Mouse (Mus musculus) hindbrain, embryonic 16.5 days (tissue): ENCODE measurements around the gene Fastkd5. TPM values are rescaled to one million over a fixed set of nuclear protein-coding genes. Genes with fewer than 3 reads are reported as not detected.
A peak's percentile ranks its signal among the peaks of the same experiment; 100 is the strongest.

Source experiments
- ATAC-seq: fragments of 200-750 bp; cut with Nextera tagmentation; 2 replicates; pipeline ENCODE4 v1.8.0; 2017; ENCODE audit warnings: moderate TSS enrichment, moderate library complexity
- H3K27ac ChIP-seq: fragments of 300-500 bp; sonication (generic); 2 replicates; pipeline ENCODE4 v1.5.1; 2014; ENCODE audit warnings: low read depth, mild to moderate bottlenecking, control low read depth, low read length, moderate library complexity
- H3K27me3 ChIP-seq: fragments of 300-500 bp; sonication (generic); replicated peaks from 2 replicates; pipeline ENCODE4 v1.6.1; 2014; ENCODE audit warnings: low read length; ENCODE audit not compliant: control insufficient read depth, insufficient read depth
- H3K36me3 ChIP-seq: fragments of 300-500 bp; sonication (generic); 2 replicates; pipeline ENCODE4 v1.6.1; 2014; ENCODE audit warnings: mild to moderate bottlenecking, low read length, moderate library complexity, mixed read lengths; ENCODE audit not compliant: control insufficient read depth, insufficient read depth
- H3K4me1 ChIP-seq: fragments of 300-500 bp; sonication (generic); 2 replicates; pipeline ENCODE4 v1.6.1; 2014; ENCODE audit warnings: low read depth, low read length; ENCODE audit not compliant: control insufficient read depth, insufficient read depth
- H3K4me2 ChIP-seq: fragments of 300-500 bp; sonication (generic); 2 replicates; pipeline ENCODE4 v1.6.1; 2014; ENCODE audit warnings: mild to moderate bottlenecking, low read length, control low read depth, moderate library complexity
- H3K4me3 ChIP-seq: fragments of 300-500 bp; sonication (generic); 2 replicates; pipeline ENCODE4 v1.5.1; 2014; ENCODE audit warnings: mild to moderate bottlenecking, low read length, control low read depth, moderate library complexity
- H3K9ac ChIP-seq: fragments of 300-500 bp; sonication (generic); 2 replicates; pipeline ENCODE4 v1.6.1; 2014; ENCODE audit warnings: low read depth, mild to moderate bottlenecking, control low read depth, low read length, moderate library complexity
- H3K9me3 ChIP-seq: fragments of 300-500 bp; sonication (generic); 2 replicates; pipeline ENCODE4 v1.6.1; 2014; ENCODE audit warnings: mild to moderate bottlenecking, low read length, moderate library complexity; ENCODE audit not compliant: control insufficient read depth
- WGBS: fragments of 180-500 bp; shearing (Covaris S2); extraction: QIAGEN DNeasy Blood & Tissue Kit; methylation state at CpG from one replicate; pipeline ENCODE4 v1.1.7; 2014; 5-methylcytosine and 5-hydroxymethylcytosine counted together
- polyA plus RNA-seq: library from polyadenylated mRNA; unstranded; fragments of >200 nt; fragmentation: Nextera tagmentation; extraction: Ambion mirVana; gene quantifications from 2 replicates; pipeline ENCODE4 v1.2.1, GENCODE M21; 2015

Gene Fastkd5
- polyA plus RNA-seq, 1 experiment from 2014 or later = 9.7 TPM

GRCm38 (mm10) chr2:130638101-130638611 is 8.3 kb upstream of the Fastkd5 start:
- Histone ChIP-seq H3K27me3 (peaks cover 36% of the 10 kb centered on the region), H3K36me3 (peaks cover 9% of the 10 kb centered on the region; the same call in 1 of the 2 replicates), H3K27ac (no peak overlapping the region), H3K9me3 (no peaks in the 10 kb centered on the region), H3K4me3 (no peak overlapping the region), H3K4me1 (peaks cover 35% of the 10 kb centered on the region), H3K4me2 (no peak overlapping the region), H3K9ac (no peak overlapping the region)
- 33% methylated on average over 16 of the region's 16 CpGs for WGBS
- ATAC-seq = no peak

- Histone ChIP-seq H3K27me3 (peaks cover 36% of the 10 kb centered on the region), H3K4me2 (peak overlapping the region; percentile 8; the same call in 1 of the 2 replicates), H3K27ac (no peak overlapping the region), H3K9me3 (no peaks in the 10 kb centered on the region), H3K4me3 (no peak overlapping the region), H3K9ac (no peak overlapping the region), H3K4me1 (peaks cover 19% of the 10 kb centered on the region), H3K36me3 (peaks cover 9% of the 10 kb centered on the region; the same call in 1 of the 2 replicates)
- 22% methylated on average over 16 of the region's 21 CpGs for WGBS
- no peak for ATAC-seq
Measured at GRCm38 (mm10) chr2:130635847-130636246, 6.0 kb upstream of the Fastkd5 start.

- no peak for ATAC-seq
- H3K27me3 ChIP-seq = peaks cover 36% of the 10 kb centered on the region
- peaks cover 18% of the 10 kb centered on the region for H3K4me1 ChIP-seq
- no peaks in the 10 kb centered on the region for H3K9me3 ChIP-seq
- H3K36me3 ChIP-seq = peaks cover 9% of the 10 kb centered on the region; the same call in 1 of the 2 replicates
- H3K4me2 ChIP-seq = peak overlapping the region; percentile 51
- H3K27ac ChIP-seq = no peak overlapping the region; the same call in 1 of the 2 replicates
- H3K4me3 ChIP-seq = peak overlapping the region; percentile 28
- 10% methylated on average over 38 of the region's 38 CpGs for WGBS
- peak overlapping the region; percentile 43 for H3K9ac ChIP-seq
Measured at GRCm38 (mm10) chr2:130634739-130635411, 5.0 kb upstream of the Fastkd5 start.

GRCm38 (mm10) chr2:130634006-130634738 is 4.3 kb upstream of the Fastkd5 start:
- 0 out of 2 replicates have a peak overlapping the region, but pooled peaks have one; percentile 4 for H3K9ac ChIP-seq
- WGBS = 23% methylated on average over 14 of the region's 14 CpGs
- no peaks in the 10 kb centered on the region for H3K9me3 ChIP-seq
- H3K4me3 ChIP-seq = peak overlapping the region; percentile 28; the same call in 1 of the 2 replicates
- H3K4me1 ChIP-seq = peaks cover 18% of the 10 kb centered on the region
- peaks cover 9% of the 10 kb centered on the region; the same call in 1 of the 2 replicates for H3K36me3 ChIP-seq
- H3K4me2 ChIP-seq = peak overlapping the region; percentile 51
- no peak overlapping the region; the same call in 1 of the 2 replicates for H3K27ac ChIP-seq
- peaks cover 36% of the 10 kb centered on the region for H3K27me3 ChIP-seq
- ATAC-seq = peak; percentile 40

GRCm38 (mm10) chr2:130632887-130633675 is 3.3 kb upstream of the Fastkd5 start:
- ATAC-seq = no peak
- no peaks in the 10 kb centered on the region for H3K9me3 ChIP-seq
- H3K4me2 ChIP-seq = no peak overlapping the region
- peaks cover 26% of the 10 kb centered on the region for H3K4me1 ChIP-seq
- WGBS = 40% methylated on average over 5 of the region's 5 CpGs
- H3K27ac ChIP-seq = no peak overlapping the region
- H3K27me3 ChIP-seq = peaks cover 34% of the 10 kb centered on the region
- peaks cover 9% of the 10 kb centered on the region; the same call in 1 of the 2 replicates for H3K36me3 ChIP-seq
- peak overlapping the region; percentile 17; the same call in 1 of the 2 replicates for H3K9ac ChIP-seq
- no peak overlapping the region for H3K4me3 ChIP-seq

- Histone ChIP-seq H3K4me1 (peaks cover 26% of the 10 kb centered on the region), H3K4me3 (no peak overlapping the region), H3K9ac (no peak overlapping the region), H3K27me3 (peaks cover 33% of the 10 kb centered on the region), H3K27ac (no peak overlapping the region), H3K4me2 (no peak overlapping the region), H3K36me3 (peaks cover 9% of the 10 kb centered on the region; the same call in 1 of the 2 replicates), H3K9me3 (no peaks in the 10 kb centered on the region)
- no peak for ATAC-seq
- 55% methylated on average over 1 of the region's 1 CpGs for WGBS
Measured at GRCm38 (mm10) chr2:130632416-130632815, 2.6 kb upstream of the Fastkd5 start.

- Histone ChIP-seq H3K36me3 (peaks cover 2% of the 10 kb centered on the region; the same call in 1 of the 2 replicates), H3K4me2 (peak overlapping the region; percentile 93), H3K27me3 (peaks cover 2% of the 10 kb centered on the region; the same call in 1 of the 2 replicates), H3K27ac (peak overlapping the region; percentile 76), H3K9ac (peak overlapping the region; percentile 90), H3K4me3 (peak overlapping the region; percentile 95), H3K4me1 (peaks cover 10% of the 10 kb centered on the region), H3K9me3 (no peaks in the 10 kb centered on the region)
- 2% methylated on average over 30 of the region's 37 CpGs for WGBS
- ATAC-seq = peak; percentile 60; the same call in 1 of the 2 replicates
Measured at GRCm38 (mm10) chr2:130629080-130629838, 568 bp downstream of the Fastkd5 start.

- H3K36me3 ChIP-seq = peaks cover 2% of the 10 kb centered on the region; the same call in 1 of the 2 replicates
- no peak for ATAC-seq
- WGBS = 52% methylated on average over 3 of the region's 3 CpGs
Measured at GRCm38 (mm10) chr2:130628424-130628823, 1.4 kb downstream of the Fastkd5 start.

More at GRCm38 (mm10) chr2:130628424-130628823, 1.4 kb downstream of the Fastkd5 start:
- Histone ChIP-seq H3K9ac (no peak overlapping the region), H3K27me3 (no peaks in the 10 kb centered on the region), H3K27ac (no peak overlapping the region), H3K4me2 (peak overlapping the region; percentile 93; the same call in 1 of the 2 replicates), H3K4me3 (peak overlapping the region; percentile 95; the same call in 1 of the 2 replicates), H3K9me3 (no peaks in the 10 kb centered on the region), H3K4me1 (peaks cover 8% of the 10 kb centered on the region)
